Mouse (Mus musculus): ENCODE results near the gene Armh3. TPM values are rescaled to one million over a fixed set of nuclear protein-coding genes. Genes with fewer than 3 reads are reported as not detected.

Armh3 gene
- polyA plus RNA-seq, 1 experiment from 2014 or later, result 25.0 TPM

DNA sequence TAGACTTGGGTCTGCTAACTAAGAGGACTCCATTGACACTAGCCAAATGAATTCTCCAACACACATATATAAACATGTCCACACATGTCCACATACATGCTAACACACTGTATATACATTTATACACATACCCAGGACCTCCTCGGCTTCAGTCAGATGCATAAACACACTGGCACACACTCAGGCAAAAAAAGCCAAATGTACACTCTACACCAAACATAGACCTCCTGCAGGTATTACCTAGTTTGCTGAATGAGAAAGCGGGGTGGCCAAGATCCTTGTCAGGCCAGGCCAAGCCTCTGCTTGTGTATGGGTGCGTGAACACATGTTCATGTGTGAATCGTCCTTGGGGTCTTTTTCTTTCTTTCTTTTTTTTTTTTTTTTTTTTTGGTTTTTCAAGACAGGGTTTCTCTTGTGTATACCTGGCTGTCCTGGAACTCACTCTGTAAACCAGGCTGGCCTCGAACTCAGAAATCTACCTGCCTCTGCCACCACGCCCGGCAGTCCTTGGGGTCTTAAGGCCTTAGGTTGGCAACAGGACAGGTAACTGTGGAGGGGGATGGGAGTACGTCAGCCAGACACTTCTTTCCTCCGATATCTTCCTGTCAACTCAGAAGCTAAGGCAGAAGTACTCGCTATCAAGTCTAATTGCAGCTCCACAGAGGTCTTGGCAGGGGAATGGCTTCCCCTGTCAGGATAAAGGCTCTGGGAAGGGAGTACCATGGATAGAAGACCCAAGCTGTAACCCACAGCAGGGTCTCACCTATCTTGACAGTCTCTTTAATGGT, 32.1 kb upstream of the Armh3 start:
- peaks cover 53% of the 10 kb centered on the region for H3K36me3 ChIP-seq
- H3K9ac ChIP-seq, result no peak overlapping the region
- ATAC-seq (ENCODE audit: low read depth), result no peak
- WGBS, result 95% methylated on average over 10 of the region's 10 CpGs
- H3K27ac ChIP-seq (replicated peaks), result no peak overlapping the region
- H3K4me2 ChIP-seq, result no peak overlapping the region
- no peaks in the 10 kb centered on the region for H3K9me3 ChIP-seq
- no peaks in the 10 kb centered on the region for H3K27me3 ChIP-seq
- no peaks in the 10 kb centered on the region for H3K4me1 ChIP-seq (replicated peaks)
- H3K4me3 ChIP-seq, result no peak overlapping the region

DNA sequence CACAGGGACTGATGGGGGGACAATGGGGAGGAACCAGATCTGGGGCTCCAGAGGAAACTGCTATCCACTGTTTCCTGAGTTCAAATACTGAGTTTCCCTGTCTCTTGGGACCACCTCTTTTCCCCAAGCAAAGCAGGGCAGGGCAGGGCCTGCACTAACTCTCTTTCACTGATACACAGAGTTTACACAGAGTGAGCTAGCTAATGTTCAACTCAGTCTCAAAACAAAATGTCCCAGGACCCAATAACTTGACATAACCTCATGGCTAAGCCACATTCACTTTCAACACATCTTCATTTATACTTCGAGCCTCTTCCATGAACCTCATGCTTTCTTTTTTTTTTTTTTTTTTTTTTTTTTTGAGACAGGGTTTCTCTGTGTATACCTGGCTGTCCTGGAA, 31.4 kb upstream of the Armh3 start:
- H3K27me3 ChIP-seq, result no peaks in the 10 kb centered on the region
- no peaks in the 10 kb centered on the region for H3K9me3 ChIP-seq
- ATAC-seq (ENCODE audit: low read depth), result no peak
- H3K36me3 ChIP-seq, result peaks cover 46% of the 10 kb centered on the region
- WGBS, result 94% methylated on average over 1 of the region's 1 CpGs
- H3K4me2 ChIP-seq, result no peak overlapping the region
- no peaks in the 10 kb centered on the region for H3K4me1 ChIP-seq (replicated peaks)
- no peak overlapping the region for H3K9ac ChIP-seq
- H3K4me3 ChIP-seq, result no peak overlapping the region
- no peak overlapping the region for H3K27ac ChIP-seq (replicated peaks)

DNA sequence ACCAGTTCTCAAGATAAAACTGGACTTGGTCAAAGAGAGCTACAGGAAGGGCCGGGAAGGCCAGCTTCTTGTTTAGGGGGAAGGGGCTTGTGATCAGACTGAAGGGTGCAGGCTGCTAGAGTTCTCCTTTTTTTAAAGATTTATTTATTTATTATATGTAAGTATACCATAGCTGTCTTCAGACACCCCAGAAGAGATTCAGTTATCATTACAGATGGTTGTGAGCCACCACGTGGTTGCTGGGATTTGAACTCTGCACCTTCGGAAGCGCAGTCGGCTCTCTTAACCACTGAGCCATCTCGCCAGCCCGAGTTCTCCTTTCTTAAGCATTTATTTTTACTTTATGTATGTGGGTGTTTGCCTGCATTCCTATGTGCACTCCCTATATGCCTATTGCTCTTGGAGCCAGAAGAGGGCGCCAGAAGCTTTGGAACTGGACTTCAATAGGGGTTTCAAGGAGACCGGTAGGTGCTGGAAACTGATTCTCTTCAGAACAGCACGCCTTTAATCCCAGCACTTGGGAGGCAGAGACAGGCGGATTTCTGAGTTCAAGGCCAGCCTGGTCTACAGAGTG, 30.5 kb upstream of the Armh3 start:
- no peak overlapping the region for H3K4me3 ChIP-seq
- no peak overlapping the region for H3K9ac ChIP-seq
- no peaks in the 10 kb centered on the region for H3K4me1 ChIP-seq (replicated peaks)
- no peaks in the 10 kb centered on the region for H3K9me3 ChIP-seq
- H3K27me3 ChIP-seq, result no peaks in the 10 kb centered on the region
- H3K36me3 ChIP-seq, result peaks cover 38% of the 10 kb centered on the region
- H3K27ac ChIP-seq (replicated peaks), result no peak overlapping the region
- ATAC-seq (ENCODE audit: low read depth), result no peak
- no peak overlapping the region for H3K4me2 ChIP-seq
- 74% methylated on average over 11 of the region's 11 CpGs for WGBS

DNA sequence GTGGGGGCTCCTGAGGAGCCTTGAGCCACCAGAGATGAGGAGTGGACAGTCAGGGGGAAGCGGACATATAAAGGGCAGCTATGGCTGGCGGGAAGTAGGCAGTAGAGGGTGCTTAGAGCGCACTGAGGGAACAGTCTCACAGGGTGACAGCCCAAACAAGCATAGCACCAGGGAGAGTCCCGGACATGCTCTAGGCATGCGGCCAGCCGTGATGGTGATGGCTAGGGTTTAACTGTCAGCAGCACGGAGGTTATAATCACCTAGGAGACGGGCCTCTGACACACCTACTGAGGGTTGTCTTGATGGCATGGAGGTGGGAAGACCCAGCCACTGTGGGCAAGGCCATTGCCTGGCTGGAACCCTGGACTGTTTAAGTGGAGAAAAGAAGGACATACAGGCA, 28.3 kb upstream of the Armh3 start:
- Histone ChIP-seq H3K27ac (replicated peaks) (no peak overlapping the region), H3K27me3 (no peaks in the 10 kb centered on the region), H3K4me3 (no peak overlapping the region), H3K36me3 (peaks cover 15% of the 10 kb centered on the region), H3K9me3 (no peaks in the 10 kb centered on the region), H3K4me2 (no peak overlapping the region), H3K4me1 (replicated peaks) (no peaks in the 10 kb centered on the region), H3K9ac (no peak overlapping the region)
- WGBS, result 67% methylated on average over 8 of the region's 8 CpGs
- ATAC-seq (ENCODE audit: low read depth), result no peak

DNA sequence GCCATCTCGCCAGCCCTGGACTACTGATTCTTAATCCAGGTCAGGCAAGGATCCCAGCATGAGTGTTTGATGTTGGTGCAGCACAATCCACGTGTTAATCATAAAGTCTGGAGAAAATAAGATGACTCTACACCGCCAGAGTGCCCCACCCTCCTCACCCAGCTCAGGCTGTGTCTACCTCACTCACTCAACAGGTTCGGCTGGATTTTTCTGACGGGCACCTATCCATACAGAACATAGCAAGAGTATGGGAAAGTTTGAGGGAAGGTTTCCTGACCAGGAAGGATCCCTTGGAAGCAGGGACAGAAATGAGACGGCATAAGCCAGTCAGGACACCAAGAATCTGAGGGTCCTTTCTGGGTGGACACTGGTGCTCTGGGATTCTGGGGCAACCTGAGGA, 26.7 kb upstream of the Armh3 start:
- WGBS, result 83% methylated on average over 6 of the region's 6 CpGs
- H3K4me3 ChIP-seq, result no peak overlapping the region
- ATAC-seq (ENCODE audit: low read depth), result no peak
- H3K9ac ChIP-seq, result no peak overlapping the region
- no peaks in the 10 kb centered on the region for H3K9me3 ChIP-seq
- H3K27ac ChIP-seq (replicated peaks), result no peak overlapping the region
- no peak overlapping the region for H3K4me2 ChIP-seq
- H3K4me1 ChIP-seq (replicated peaks), result no peaks in the 10 kb centered on the region
- no peaks in the 10 kb centered on the region for H3K27me3 ChIP-seq
- 0 out of 2 replicates have a peak, but pooled peaks cover under 1% of the 10 kb centered on the region for H3K36me3 ChIP-seq

DNA sequence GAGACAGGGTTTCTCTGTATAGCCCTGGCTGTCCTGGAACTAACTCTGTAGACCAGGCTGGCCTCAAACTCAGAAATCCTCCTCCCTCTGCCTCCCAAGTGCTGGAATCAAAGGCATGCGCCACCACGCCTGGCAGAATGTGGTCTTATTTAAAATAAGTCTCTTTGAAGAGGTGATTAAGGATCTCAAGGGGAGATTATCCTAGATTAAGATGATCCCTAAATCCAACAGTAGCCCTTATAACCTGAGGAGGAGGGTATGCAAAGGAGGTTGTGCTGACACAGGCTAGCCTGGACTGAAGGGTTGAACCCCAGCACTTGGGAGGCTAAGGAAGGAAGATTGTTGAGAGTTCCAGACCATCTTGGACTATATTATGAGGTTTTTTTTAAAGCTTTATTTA, 17.7 kb upstream of the Armh3 start:
- Histone ChIP-seq H3K27me3 (no peaks in the 10 kb centered on the region), H3K4me3 (no peak overlapping the region), H3K4me1 (replicated peaks) (no peaks in the 10 kb centered on the region), H3K36me3 (no peaks in the 10 kb centered on the region), H3K9me3 (0 out of 2 replicates have a peak, but pooled peaks cover 3% of the 10 kb centered on the region), H3K9ac (no peak overlapping the region), H3K27ac (replicated peaks) (no peak overlapping the region), H3K4me2 (no peak overlapping the region)
- no peak for ATAC-seq (ENCODE audit: low read depth)
- WGBS, result 85% methylated on average over 2 of the region's 2 CpGs

DNA sequence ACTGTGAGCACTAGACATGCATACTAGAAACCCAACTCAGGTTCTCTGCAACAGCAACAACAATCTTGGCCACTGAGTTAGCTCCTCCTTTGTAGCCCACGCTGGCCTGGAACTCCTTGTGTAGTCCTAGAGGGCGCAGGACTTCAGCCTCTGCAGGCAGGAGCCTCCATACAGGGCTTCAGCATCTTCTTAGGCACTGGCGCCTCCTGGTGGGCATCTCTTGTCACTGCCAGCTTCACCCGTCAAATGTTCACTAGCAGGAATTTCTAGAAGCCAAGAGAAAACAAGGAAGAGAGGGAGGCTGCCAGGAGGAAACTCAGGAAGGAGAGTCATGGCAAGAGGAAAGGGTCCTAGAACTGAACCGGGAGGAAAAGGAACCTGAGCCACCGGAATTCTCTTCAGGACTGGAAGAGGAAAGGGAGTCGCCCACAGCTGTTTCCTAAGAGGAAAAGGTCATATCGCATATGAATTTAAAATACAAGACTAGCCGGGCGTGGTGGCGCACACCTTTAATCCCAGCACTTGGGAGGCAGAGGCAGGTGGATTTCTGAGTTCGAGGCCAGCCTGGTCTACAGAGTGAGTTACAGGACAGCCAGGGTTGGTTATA, 16.4 kb upstream of the Armh3 start:
- Histone ChIP-seq H3K36me3 (no peaks in the 10 kb centered on the region), H3K27me3 (no peaks in the 10 kb centered on the region), H3K4me3 (no peak overlapping the region), H3K27ac (replicated peaks) (no peak overlapping the region), H3K4me2 (no peak overlapping the region), H3K9ac (no peak overlapping the region), H3K4me1 (replicated peaks) (no peaks in the 10 kb centered on the region), H3K9me3 (0 out of 2 replicates have a peak, but pooled peaks cover 4% of the 10 kb centered on the region)
- ATAC-seq (ENCODE audit: low read depth), result peak; percentile 75; the same call in 1 of the 2 replicates
- WGBS, result 41% methylated on average over 12 of the region's 12 CpGs

DNA sequence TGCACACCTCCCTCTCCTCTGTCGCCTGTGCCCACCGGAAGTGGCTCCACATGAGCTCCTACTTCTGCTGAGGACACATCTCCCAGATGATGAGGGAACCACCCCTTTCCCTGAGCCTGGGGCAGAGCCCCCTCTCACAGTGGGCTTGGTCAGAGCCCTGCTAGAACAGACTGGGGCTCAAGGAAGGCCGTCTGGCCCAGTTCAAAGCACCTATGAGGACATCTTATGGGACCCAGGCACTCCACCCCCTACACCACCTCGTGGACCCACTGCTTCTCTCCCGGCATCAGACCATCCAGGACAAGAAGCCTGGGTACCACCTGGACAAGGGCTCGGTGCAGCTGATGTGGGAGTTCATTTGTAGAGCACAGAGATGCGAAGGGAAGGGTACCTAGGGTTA, 7.4 kb upstream of the Armh3 start:
- H3K4me1 ChIP-seq (replicated peaks), result peaks cover 17% of the 10 kb centered on the region
- 83% methylated on average over 7 of the region's 7 CpGs for WGBS
- no peak overlapping the region for H3K4me3 ChIP-seq
- H3K4me2 ChIP-seq, result no peak overlapping the region
- H3K9me3 ChIP-seq, result no peaks in the 10 kb centered on the region
- H3K36me3 ChIP-seq, result no peaks in the 10 kb centered on the region
- H3K9ac ChIP-seq, result no peak overlapping the region
- no peak overlapping the region for H3K27ac ChIP-seq (replicated peaks)
- peaks cover 18% of the 10 kb centered on the region for H3K27me3 ChIP-seq
- ATAC-seq (ENCODE audit: low read depth), result no peak

DNA sequence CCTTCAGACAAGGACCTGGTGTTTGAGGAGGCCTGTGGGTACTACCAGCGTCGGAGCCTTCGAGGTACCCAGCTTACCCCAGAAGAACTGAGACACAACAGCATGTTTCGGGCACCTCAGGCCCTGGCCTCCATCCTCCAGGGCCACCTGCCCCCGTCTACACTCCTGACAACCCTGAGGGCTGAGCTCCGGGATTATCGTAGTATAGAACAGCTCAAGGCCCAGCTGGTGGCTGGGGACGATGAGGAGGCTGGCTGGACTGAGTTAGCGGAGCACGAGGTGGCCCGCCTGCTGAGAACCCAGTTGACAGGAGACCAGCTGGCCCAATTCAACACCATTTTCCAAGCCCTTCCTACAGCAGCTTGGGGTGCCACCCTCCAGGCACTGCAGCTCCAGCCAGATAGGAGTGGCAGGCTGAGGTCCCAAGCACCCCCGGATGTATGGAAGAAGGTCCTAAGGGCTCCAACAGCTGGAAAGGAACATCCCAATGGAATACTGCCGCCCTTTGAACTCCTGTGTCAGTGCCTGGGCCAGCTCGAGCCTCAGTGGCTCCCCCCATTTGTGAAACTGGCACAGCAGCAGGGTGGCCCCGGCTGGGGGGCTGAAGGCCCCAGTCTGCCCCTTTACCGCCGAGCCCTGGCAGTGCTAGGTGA, 6.7 kb upstream of the Armh3 start:
- H3K4me3 ChIP-seq, result no peak overlapping the region
- H3K9ac ChIP-seq, result no peak overlapping the region
- H3K9me3 ChIP-seq, result no peaks in the 10 kb centered on the region
- peaks cover 18% of the 10 kb centered on the region for H3K27me3 ChIP-seq
- 72% methylated on average over 17 of the region's 17 CpGs for WGBS
- peaks cover 17% of the 10 kb centered on the region for H3K4me1 ChIP-seq (replicated peaks)
- H3K27ac ChIP-seq (replicated peaks), result no peak overlapping the region
- H3K4me2 ChIP-seq, result no peak overlapping the region
- H3K36me3 ChIP-seq, result no peaks in the 10 kb centered on the region
- no peak for ATAC-seq (ENCODE audit: low read depth)

DNA sequence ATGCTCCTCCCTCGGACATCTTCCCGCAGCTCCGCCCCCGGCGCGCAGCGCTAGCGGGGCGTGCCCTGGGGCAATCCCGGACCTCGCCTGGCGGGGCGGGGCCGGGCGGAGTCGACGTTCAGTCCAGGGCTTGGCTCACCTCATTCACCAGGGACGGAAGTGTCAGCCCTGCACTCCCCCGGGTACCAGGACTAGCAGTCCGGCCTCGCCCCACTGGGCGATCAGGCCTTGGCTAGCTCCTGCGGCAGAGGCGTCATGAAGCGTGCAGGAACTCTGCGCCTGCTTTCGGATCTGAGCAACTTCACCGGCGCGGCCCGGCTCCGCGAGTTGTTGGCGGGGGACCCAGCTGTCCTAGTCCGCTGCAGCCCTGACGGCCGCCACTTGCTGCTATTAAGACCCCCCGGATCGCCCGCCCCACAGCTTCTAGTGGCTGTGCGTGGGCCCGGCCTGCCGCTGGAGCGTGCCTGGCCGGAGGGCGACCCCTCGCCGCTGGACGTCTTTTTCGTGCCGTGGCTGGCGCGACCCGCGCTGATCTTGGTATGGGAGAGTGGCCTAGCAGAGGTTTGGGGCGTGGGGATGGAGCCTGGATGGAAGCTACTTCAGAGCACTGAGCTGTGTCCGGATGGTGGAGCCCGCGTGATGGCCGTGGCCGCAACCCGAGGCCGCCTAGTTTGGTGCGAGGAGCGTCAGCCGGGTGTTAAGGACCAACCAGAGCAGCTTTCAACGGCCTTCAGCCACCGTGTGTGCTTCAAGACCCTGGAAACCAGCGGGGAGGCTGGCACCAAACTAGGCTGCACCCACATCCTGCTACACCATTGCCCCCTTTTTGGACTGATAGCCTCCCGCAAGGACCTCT, 5.3 kb upstream of the Armh3 start, which contains the start of gene Hps6:
Hps6 (plus strand) TSS at position 138 of the 856 bp plus-strand sequence.
- no peak within 1 kb of the TSS for H3K27ac ChIP-seq (replicated peaks)
- peaks cover 18% of the 10 kb centered on the region for H3K27me3 ChIP-seq
- H3K9me3 ChIP-seq, result no peaks in the 10 kb centered on the region
- peak within 1 kb of the TSS; percentile 54 for H3K4me3 ChIP-seq
- H3K9ac ChIP-seq, result peak within 1 kb of the TSS; percentile 74
- H3K36me3 ChIP-seq, result no peaks in the 10 kb centered on the region
- peak within 1 kb of the TSS; percentile 93 for H3K4me2 ChIP-seq
- peaks cover 17% of the 10 kb centered on the region for H3K4me1 ChIP-seq (replicated peaks)
- 1% methylated on average over 70 of the region's 70 CpGs for WGBS
- peak; percentile 48 for ATAC-seq (ENCODE audit: low read depth)

DNA sequence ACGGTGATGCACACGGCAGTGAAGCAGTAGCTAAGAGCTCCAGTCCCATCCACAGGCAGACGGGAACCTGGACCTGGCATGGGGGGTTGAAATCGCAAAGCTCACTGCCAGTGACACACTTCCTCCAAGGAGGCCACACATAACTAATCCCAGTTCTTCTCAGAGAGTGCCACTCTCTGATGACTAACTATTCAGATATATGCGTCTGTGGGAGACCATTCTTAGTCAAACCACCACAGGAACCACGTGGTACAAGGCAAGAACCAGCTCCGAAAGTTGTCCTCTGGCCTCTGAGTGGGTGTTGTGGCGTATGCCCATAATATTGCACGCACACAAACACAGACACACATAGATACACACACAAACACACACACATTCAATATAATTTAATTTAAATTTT, 4.0 kb upstream of the Armh3 start:
- H3K4me2 ChIP-seq, result no peak overlapping the region
- H3K9ac ChIP-seq, result no peak overlapping the region
- H3K9me3 ChIP-seq, result no peaks in the 10 kb centered on the region
- H3K36me3 ChIP-seq, result no peaks in the 10 kb centered on the region
- H3K4me1 ChIP-seq (replicated peaks), result peaks cover 22% of the 10 kb centered on the region
- H3K27ac ChIP-seq (replicated peaks), result no peak overlapping the region
- ATAC-seq (ENCODE audit: low read depth), result no peak
- 81% methylated on average over 9 of the region's 9 CpGs for WGBS
- H3K27me3 ChIP-seq, result peaks cover 18% of the 10 kb centered on the region
- no peak overlapping the region for H3K4me3 ChIP-seq
